Mouse (Mus musculus) macrophage (primary cell): ENCODE data around the gene Mrpl49. TPM values are rescaled to one million over a fixed set of nuclear protein-coding genes. Genes with fewer than 3 reads are reported as not detected.

Experiments
- H3K27ac ChIP-seq: fragments of 350-480 bp; formaldehyde crosslinking; 2 replicates; pipeline ENCODE4 v1.9.0; 2021
- H3K36me3 ChIP-seq: fragments of 350-480 bp; formaldehyde crosslinking; 2 replicates; pipeline ENCODE4 v1.9.0; 2021; ENCODE audit errors: inconsistent target
- H3K4me3 ChIP-seq: fragments of 350-480 bp; formaldehyde crosslinking; 2 replicates; pipeline ENCODE4 v1.9.0; 2021; ENCODE audit errors: inconsistent target
- H3K79me2 ChIP-seq: fragments of 350-480 bp; formaldehyde crosslinking; 2 replicates; pipeline ENCODE4 v1.9.0; 2021; ENCODE audit errors: inconsistent target
- WGBS: methylation state at CpG from one replicate; pipeline ENCODE4 v1.1.7; 2026; ENCODE audit warnings: inconsistent platforms; ENCODE audit not compliant: missing documents; 5-methylcytosine and 5-hydroxymethylcytosine counted together
- polyA plus RNA-seq: library from polyadenylated mRNA; stranded (reverse); fragments of 250-400 nt; gene quantifications from 3 replicates; pipeline ENCODE4 v1.2.4, GENCODE M21; 2018; ENCODE audit warnings: inconsistent platforms

Gene Mrpl49
- polyA plus RNA-seq, 1 experiment from 2014 or later = 33.3 TPM

DNA sequence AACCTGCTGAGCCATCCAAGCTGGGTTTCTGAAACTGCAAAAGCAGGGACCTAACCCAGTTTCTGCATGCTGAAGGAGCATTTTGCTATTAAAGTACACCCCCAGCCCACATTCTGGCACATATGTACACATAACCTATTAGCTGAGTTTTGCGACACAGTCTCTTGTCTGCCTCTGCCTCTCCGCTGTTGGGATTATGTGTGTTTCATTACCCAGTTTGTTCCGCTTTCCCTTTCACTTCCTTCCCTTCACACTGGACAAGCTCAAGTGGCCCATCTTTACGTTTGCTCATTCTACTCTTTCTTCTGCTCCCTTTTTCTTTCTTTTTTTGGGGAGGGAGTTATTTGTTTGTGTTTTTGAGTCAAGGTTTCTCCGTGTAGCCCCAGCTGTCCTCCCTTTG, 16.3 kb upstream of the Mrpl49 start:
- WGBS = 32% methylated on average over 5 of the region's 5 CpGs
- Histone ChIP-seq H3K36me3 (peaks cover 14% of the 10 kb centered on the region; the same call in 1 of the 2 replicates), H3K4me3 (peak overlapping the region; percentile 7; the same call in 1 of the 2 replicates)

DNA sequence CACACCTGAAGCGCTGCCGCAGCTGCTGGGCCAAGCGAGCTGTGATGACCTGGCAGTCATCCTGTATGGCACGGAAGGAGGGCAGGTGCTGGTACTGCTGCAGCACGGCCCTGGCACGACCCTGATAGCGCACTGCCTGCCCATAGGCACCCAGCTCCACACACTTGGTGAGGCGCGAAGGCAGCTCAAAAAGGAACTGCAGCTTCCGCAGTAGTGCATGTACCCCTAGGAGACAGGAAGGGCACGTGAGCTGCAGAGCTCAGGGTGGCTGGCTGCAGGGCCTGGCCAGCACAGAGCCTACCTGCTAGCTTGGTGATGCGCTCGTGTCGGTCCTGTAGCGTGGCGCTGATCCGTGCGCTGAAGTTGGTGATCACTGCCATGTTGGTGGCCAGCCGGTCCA, 13.7 kb upstream of the Mrpl49 start:
- Histone ChIP-seq H3K27ac (no peak overlapping the region), H3K4me3 (no peak overlapping the region), H3K79me2 (peaks cover 36% of the 10 kb centered on the region), H3K36me3 (peaks cover 18% of the 10 kb centered on the region; the same call in 1 of the 2 replicates)
- WGBS = 60% methylated on average over 11 of the region's 19 CpGs

More for the DNA sequence above, 16.3 kb upstream of the Mrpl49 start:
- peak overlapping the region; percentile 72 for H3K27ac ChIP-seq
- H3K79me2 ChIP-seq = peaks cover 42% of the 10 kb centered on the region

- H3K27ac ChIP-seq = no peak overlapping the region
- peaks cover 18% of the 10 kb centered on the region; the same call in 1 of the 2 replicates for H3K36me3 ChIP-seq
- 93% methylated on average over 31 of the region's 31 CpGs for WGBS
- H3K79me2 ChIP-seq = peaks cover 30% of the 10 kb centered on the region
- H3K4me3 ChIP-seq = no peak overlapping the region
Measured at GRCm38 (mm10) chr19:6070571-6071250, 13.1 kb upstream of the Mrpl49 start.

- Histone ChIP-seq H3K79me2 (peaks cover 22% of the 10 kb centered on the region), H3K27ac (no peak overlapping the region), H3K4me3 (no peak overlapping the region), H3K36me3 (peaks cover 18% of the 10 kb centered on the region; the same call in 1 of the 2 replicates)
- 89% methylated on average over 8 of the region's 10 CpGs for WGBS
Measured at GRCm38 (mm10) chr19:6069851-6070250, 12.3 kb upstream of the Mrpl49 start.

DNA sequence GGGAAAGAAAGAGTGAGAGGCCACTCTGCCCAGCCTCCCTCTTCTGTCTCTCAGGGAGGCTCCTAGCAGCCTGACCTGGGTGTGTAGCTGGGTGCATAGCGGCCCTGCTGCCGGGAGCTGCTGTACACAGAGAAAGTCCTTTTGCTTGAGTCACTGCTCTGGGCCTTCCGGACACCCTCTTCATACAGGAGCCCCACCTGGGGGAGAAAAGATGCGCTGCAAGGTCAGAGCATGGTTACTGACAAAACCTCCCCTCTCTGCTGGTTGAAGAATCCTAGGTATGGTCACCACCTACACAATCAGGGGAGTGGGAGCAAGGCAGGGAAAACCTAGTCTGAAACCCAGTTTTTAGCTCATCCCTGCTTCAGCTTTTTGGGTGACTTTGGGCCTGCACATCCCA, 11.4 kb upstream of the Mrpl49 start:
- WGBS = 90% methylated on average over 4 of the region's 4 CpGs
- H3K36me3 ChIP-seq = peaks cover 18% of the 10 kb centered on the region; the same call in 1 of the 2 replicates

GRCm38 (mm10) chr19:6067724-6068415, 10.3 kb upstream of the Mrpl49 start, which contains the start of gene Tm7sf2:
Gene Tm7sf2, minus strand, starts transcription at chr19:6068373.
- H3K27ac ChIP-seq = peak within 1 kb of the TSS; percentile 79
- peaks cover 18% of the 10 kb centered on the region; the same call in 1 of the 2 replicates for H3K36me3 ChIP-seq
- peak within 1 kb of the TSS; percentile 76 for H3K4me3 ChIP-seq

More for the DNA sequence above, 11.4 kb upstream of the Mrpl49 start:
- no peak overlapping the region for H3K27ac ChIP-seq
- H3K4me3 ChIP-seq = no peak overlapping the region
- peaks cover 18% of the 10 kb centered on the region for H3K79me2 ChIP-seq

DNA sequence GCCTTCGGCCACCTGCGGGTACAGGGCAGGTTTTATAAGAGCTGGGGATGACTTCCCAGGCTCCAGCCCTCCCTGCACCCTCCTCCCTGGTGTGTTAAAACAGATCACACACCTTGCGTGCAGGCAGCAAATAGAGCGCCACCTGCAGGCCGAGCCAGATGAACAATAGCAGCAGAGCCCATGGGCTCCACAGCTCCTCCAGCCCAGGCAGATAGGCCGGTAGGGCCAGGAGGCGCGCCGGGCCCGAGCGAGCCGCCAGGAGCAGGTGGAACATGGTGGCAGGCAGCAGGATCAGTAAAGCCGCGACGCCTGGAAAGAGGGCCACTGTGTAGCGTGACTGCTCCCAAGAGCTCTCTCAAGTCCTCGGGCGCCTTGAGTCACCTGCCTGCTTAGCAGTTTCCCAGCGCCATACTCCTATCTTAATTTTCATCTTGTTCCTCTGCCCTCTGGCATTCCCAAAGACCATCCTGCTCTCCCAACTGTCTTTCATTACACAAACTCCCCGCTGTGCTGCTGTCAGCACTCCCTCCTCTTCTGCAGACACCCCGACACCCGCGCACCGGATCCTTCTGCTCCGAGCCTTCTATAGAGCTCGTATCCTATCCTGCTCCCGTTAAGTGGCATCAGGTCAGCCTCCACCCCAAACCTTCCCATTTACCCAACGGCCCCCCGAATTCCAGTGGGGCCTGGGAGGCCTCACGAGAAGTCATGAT, 9.6 kb upstream of the Mrpl49 start:
- Histone ChIP-seq H3K36me3 (peaks cover 18% of the 10 kb centered on the region; the same call in 1 of the 2 replicates), H3K4me3 (peak overlapping the region; percentile 76), H3K27ac (peak overlapping the region; percentile 79), H3K79me2 (peaks cover 14% of the 10 kb centered on the region)
- 3% methylated on average over 25 of the region's 30 CpGs for WGBS

More at GRCm38 (mm10) chr19:6067724-6068415, 10.3 kb upstream of the Mrpl49 start, which contains the start of gene Tm7sf2:
- H3K79me2 ChIP-seq = peaks cover 14% of the 10 kb centered on the region
- 21% methylated on average over 33 of the region's 33 CpGs for WGBS

GRCm38 (mm10) chr19:6066571-6066970, 9.0 kb upstream of the Mrpl49 start:
- Histone ChIP-seq H3K36me3 (peaks cover 18% of the 10 kb centered on the region; the same call in 1 of the 2 replicates), H3K79me2 (peaks cover 16% of the 10 kb centered on the region), H3K27ac (0 out of 2 replicates have a peak overlapping the region, but pooled peaks have one; percentile 79), H3K4me3 (peak overlapping the region; percentile 76)
- WGBS = 38% methylated on average over 5 of the region's 5 CpGs

DNA sequence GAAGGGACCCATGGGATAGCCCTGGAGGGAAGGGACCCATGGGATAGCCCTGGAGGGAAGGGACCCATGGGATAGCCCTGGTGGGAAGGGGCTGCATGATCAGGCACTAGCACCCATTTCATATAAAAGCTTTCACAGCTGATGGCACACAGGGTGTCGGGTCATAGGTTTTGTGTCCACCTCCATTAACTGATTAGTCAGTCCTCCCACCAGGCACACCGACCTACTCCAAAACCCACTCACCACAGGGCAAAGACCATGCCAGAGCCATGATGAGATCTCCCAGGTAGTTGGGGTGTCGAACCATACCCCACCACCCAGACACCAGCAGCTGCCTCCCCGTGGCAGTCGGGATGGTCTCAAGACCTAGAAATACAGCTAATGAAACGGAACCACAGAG, 5.5 kb upstream of the Mrpl49 start:
- Histone ChIP-seq H3K27ac (no peak overlapping the region), H3K36me3 (no peaks in the 10 kb centered on the region), H3K79me2 (peaks cover 33% of the 10 kb centered on the region), H3K4me3 (no peak overlapping the region)
- WGBS = 100% methylated on average over 4 of the region's 6 CpGs

DNA sequence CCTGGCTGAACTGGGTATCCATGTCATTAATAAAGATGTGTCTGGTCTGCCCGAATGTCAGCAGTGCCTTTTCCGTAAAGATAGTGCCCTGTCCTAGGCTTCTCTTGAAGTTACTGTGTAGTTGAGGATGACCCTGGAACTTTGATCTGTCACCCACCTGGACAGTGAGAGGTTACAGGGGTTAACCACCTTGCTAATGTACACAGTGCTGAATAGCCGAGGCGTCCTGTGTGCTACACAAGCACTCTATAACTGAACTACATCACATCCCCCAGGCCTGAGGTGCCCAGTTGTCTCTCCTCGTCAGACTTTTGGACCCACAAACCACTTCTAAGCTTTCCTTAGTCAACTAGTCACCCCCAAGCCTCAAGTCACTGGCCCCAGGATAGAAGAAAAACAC, 4.8 kb upstream of the Mrpl49 start:
- Histone ChIP-seq H3K4me3 (peak overlapping the region; percentile 62), H3K79me2 (peaks cover 38% of the 10 kb centered on the region), H3K27ac (peak overlapping the region; percentile 58; the same call in 1 of the 2 replicates), H3K36me3 (no peaks in the 10 kb centered on the region)
- WGBS = 63% methylated on average over 5 of the region's 5 CpGs

- under 1% methylated on average over 43 of the region's 44 CpGs for WGBS
- no peaks in the 10 kb centered on the region for H3K36me3 ChIP-seq
- peaks cover 44% of the 10 kb centered on the region for H3K79me2 ChIP-seq
Measured at GRCm38 (mm10) chr19:6061641-6062302, 4.2 kb upstream of the Mrpl49 start.

GRCm38 (mm10) chr19:6061021-6061533, 3.5 kb upstream of the Mrpl49 start, which contains the start of gene Znhit2:
Gene Znhit2, plus strand, starts transcription at chr19:6061192.
- Histone ChIP-seq H3K27ac (peak within 1 kb of the TSS; percentile 58), H3K79me2 (peaks cover 51% of the 10 kb centered on the region), H3K36me3 (no peaks in the 10 kb centered on the region), H3K4me3 (peak within 1 kb of the TSS; percentile 62)
- under 1% methylated on average over 57 of the region's 58 CpGs for WGBS

More at GRCm38 (mm10) chr19:6061641-6062302, 4.2 kb upstream of the Mrpl49 start:
- H3K27ac ChIP-seq = peak overlapping the region; percentile 58
- H3K4me3 ChIP-seq = peak overlapping the region; percentile 62

- 87% methylated on average over 5 of the region's 5 CpGs for WGBS
- Histone ChIP-seq H3K36me3 (peaks cover 18% of the 10 kb centered on the region), H3K4me3 (peak overlapping the region; percentile 78), H3K79me2 (peaks cover 68% of the 10 kb centered on the region), H3K27ac (peak overlapping the region; percentile 78; the same call in 1 of the 2 replicates)
Measured at GRCm38 (mm10) chr19:6058966-6059365, 1.4 kb upstream of the Mrpl49 start.
